Mouse (Mus musculus) urinary bladder, postnatal 4 days (tissue): Measurements from ENCODE around the gene Olfr1302.

Source experiments
- DNase-seq, 2 experiments: peaks; one replicate each; pipeline ENCODE4 v3.0.0; 2021 to 2022; ENCODE audit warnings: low spot score in 2 of 2

The Olfr1302 gene

DNA sequence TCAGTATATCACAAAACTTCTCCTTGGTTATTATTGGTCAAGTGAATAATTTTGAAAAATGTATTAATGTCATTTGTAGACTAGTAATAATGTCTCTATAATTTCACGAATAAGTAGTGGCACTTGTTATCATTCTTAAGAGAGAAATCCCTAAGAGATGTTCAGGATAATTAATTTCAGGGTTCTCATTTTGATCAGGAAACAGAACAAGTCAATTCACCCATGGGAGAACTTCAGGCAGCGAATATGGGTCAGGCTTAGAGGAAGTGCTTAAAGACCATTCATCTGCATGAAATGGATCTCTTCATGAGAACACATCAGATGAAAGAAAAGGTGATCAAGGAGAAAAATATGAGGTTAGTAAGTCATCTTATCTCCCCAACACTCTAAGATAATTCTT lies at the start of gene Olfr1302:
Gene Olfr1302 (plus strand): TSS at position 301 of the 400 bp plus-strand sequence.
- no peak for DNase-seq

- DNase-seq: no peak
Measured at GRCm38 (mm10) chr2:111750706-111751105, 26.5 kb upstream of the Olfr1302 start, which contains the start of gene Olfr1301. Gene Olfr1301, plus strand, starts transcription at chr2:111751006.

DNA sequence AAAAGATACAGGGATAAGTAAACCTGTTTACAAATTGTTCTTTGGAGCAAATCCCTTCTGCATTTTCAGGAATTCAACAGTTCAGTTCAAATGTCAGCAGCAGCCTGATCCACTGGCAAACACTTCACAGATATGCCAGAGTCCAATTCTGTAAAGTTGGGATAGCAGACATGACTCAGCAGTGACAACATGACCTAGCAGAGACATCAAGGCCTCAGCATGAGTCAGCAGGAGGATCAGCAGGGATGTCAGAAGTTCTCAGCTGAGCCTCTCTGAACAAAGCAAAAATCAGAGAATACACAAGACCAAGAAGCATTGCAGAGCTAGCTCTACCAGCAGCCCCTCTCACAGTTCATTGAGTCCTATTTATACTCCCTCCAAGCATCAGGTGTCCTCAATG lies 35.7 kb downstream of the Olfr1302 start:
- no peak for DNase-seq

DNA sequence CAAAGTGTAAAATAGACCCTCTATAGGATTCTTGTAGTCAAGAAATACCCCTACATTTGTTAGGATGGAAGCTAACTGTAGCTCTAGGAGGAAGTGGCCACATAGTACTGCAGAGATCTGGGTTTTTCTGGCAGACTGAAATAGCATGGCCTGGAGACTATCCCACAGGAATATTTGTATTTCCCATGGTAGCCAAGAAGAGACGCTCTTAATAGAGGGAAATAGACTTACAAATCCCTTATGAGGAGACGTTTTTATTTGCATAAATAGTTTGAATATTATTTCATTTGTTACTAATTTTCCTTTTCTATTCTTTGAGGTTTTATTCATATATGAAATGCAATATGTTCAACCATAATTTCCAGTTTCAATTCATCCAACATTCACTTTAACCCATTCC lies 43.0 kb downstream of the Olfr1302 start, which contains the start of gene Olfr1303:
Gene Olfr1303 (minus strand): TSS at position 101 of the 400 bp plus-strand sequence.
- DNase-seq: no peak
